Mouse (Mus musculus): Measurements from ENCODE around the gene Tex19.2. TPM values are rescaled to one million over a fixed set of nuclear protein-coding genes. Genes with fewer than 3 reads are reported as not detected.

Gene Tex19.2
- polyA plus RNA-seq (2017; shearing (Covaris generic)) = not detected

GRCm38 (mm10) chr11:121118577-121118976 lies at the start of gene Tex19.2:
Gene Tex19.2, minus strand, starts transcription at chr11:121118677.

GRCm38 (mm10) chr11:121159971-121160370 lies 41.5 kb upstream of the Tex19.2 start, which contains the start of gene Uts2r:
Gene Uts2r, plus strand, starts transcription at chr11:121160271.

GRCm38 (mm10) chr11:121145865-121146264 lies 27.4 kb upstream of the Tex19.2 start, which contains the start of gene Tex19.1:
Gene Tex19.1, plus strand, starts transcription at chr11:121146143.

GRCm38 (mm10) chr11:121081120-121081519 lies 37.4 kb downstream of the Tex19.2 start, which contains the start of gene Sectm1a:
Gene Sectm1a, minus strand, starts transcription at chr11:121081220.

Other genes with a start within 250 kb of the Tex19.2 start
- gene Ccdc57, start 185.8 kb downstream of the Tex19.2 start, polyA plus RNA-seq (2017; shearing (Covaris generic)) = 0.21 TPM
- 21.0 TPM for gene Slc16a3, start 170.2 kb downstream of the Tex19.2 start, polyA plus RNA-seq (2017; shearing (Covaris generic))
- gene Csnk1d, start 127.3 kb downstream of the Tex19.2 start, polyA plus RNA-seq (2017; shearing (Covaris generic)) = 227 TPM
- gene Cd7, start 79.3 kb downstream of the Tex19.2 start, polyA plus RNA-seq (2017; shearing (Covaris generic)) = 69.1 TPM
- not detected for gene Sectm1b, start 55.1 kb downstream of the Tex19.2 start, polyA plus RNA-seq (2017; shearing (Covaris generic))
- not detected for gene Sectm1a, start 37.5 kb downstream of the Tex19.2 start, polyA plus RNA-seq (2017; shearing (Covaris generic))
- not detected for gene Tex19.1, start 27.5 kb upstream of the Tex19.2 start, polyA plus RNA-seq (2017; shearing (Covaris generic))
- not detected for gene Uts2r, start 41.6 kb upstream of the Tex19.2 start, polyA plus RNA-seq (2017; shearing (Covaris generic))
- 2.5 TPM for gene Hexdc, start 85.8 kb upstream of the Tex19.2 start, polyA plus RNA-seq (2017; shearing (Covaris generic))
- 12.4 TPM for gene Ogfod3, start 86.0 kb upstream of the Tex19.2 start, polyA plus RNA-seq (2017; shearing (Covaris generic))
- gene Cybc1, start 110.6 kb upstream of the Tex19.2 start, polyA plus RNA-seq (2017; shearing (Covaris generic)) = 74.3 TPM
- 28.2 TPM for gene Narf, start 118.6 kb upstream of the Tex19.2 start, polyA plus RNA-seq (2017; shearing (Covaris generic))
- gene Foxk2, start 141.3 kb upstream of the Tex19.2 start, polyA plus RNA-seq (2017; shearing (Covaris generic)) = 18.7 TPM
- gene Wdr45b, start 235.8 kb upstream of the Tex19.2 start, polyA plus RNA-seq (2017; shearing (Covaris generic)) = 81.5 TPM

Measured in effector memory CD4-positive, alpha-beta T cell, adult 5 months (primary cell).